Mouse (Mus musculus): ENCODE results near the gene Dgcr8. TPM values are rescaled to one million over a fixed set of nuclear protein-coding genes. Genes with fewer than 3 reads are reported as not detected.
"Not testable (repeated sequence)": the region's sequence is repeated elsewhere in the genome, so short reads cannot be mapped to it uniquely, and the experiment has no call there.

The Dgcr8 gene
- total RNA-seq (2021), result 10 to 100 TPM; 40.7 to 41.0 TPM

DNA sequence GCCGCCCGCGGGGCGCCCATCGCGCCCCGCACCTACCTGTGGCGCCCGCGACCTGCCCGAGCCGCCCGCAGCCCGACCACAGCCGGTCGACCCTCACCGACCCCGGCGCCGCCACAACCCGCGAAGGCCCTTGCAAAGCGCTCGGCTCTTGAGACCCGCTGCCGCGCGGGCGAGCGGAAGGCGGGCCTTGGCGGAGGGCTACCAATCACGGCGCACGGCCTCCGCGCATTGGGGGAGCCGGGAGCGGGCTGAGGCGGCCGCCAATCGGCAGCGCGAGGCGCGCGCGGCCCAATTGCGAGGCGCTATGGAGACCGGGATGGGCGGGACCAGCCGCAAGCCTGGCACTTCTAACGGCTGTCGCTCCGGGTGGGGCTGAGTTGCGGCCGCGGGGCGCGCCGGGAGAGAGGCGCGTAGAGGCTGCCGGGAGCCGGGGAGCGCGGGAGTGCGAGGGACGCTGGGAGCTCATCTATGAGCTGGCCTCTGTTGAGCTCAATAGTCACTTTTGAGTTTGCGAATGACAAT lies at the start of gene Dgcr8:
Gene Dgcr8 (minus strand): TSS at position 180 of the 522 bp plus-strand sequence.
- peak; percentile 99 for DNase-seq (ENCODE audit: low spot score in 2 of 2)
- intact Hi-C loops (cut with DNase I), result loop anchor here (10.0 kb wide), 1 partner anchor 326 kb away; no protein-coding TSS in a partner anchor

DNA sequence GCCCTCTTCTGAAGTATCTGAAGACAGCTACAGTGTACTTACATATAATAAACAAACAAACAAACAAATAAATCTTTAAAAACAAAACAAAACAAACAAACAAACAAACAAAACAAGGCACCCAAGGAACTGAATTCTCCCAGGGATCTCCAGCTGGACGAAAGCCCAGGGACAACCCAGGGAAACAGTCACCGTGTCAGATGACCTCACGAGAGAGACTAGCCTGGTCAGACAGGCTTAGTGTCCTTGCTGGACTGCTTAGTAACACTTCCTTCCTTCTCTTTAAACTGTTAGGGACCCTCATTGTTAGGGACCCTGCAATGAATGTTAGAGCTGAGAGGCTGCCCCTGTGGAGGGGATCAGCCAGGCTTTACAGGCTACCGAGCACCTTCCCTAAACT lies 48.2 kb upstream of the Dgcr8 start:
- intact Hi-C loops (cut with DNase I), result no loop called here
- no peak for DNase-seq (ENCODE audit: low spot score in 2 of 2)

DNA sequence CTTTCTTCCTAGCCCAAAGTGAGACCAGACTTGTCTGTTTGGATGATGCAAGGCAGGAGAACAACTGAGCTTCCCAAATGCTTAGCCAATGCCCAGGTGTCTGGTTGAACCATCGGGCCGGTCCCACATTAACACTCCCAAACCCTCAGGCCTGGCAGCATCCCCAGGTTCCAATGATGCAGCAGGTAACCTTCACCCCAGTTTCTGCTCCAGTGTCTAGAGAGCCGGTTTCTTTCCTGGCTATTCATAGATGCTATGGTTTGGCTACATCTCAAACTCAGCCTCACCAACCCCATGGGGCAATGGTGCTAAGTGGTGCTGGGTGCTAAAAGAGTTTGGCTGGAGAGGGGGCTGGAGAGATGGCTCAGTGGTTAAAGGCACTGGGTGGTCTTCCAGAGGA lies 46.9 kb upstream of the Dgcr8 start:
- DNase-seq (ENCODE audit: low spot score in 2 of 2), result no peak
- intact Hi-C loops (cut with DNase I), result no loop called here

DNA sequence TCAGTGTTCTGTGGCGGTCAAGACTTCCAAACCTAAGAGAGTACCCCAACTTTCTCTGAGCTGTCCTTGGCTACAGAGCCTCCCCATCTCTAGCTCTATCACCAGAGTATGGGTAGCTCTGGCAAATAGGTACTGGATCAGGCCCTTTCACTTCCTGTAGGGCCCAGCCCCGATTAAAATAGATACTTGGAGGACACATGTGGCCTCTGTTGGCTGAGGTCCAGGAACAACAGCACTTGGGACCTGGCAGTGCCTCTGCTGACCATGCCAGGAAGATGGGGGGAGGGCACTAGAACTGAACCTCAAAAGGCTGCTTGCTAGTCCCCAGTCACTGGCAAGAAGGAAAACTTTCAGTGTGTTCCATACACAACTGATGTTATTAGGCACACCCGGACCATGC lies 44.9 kb upstream of the Dgcr8 start:
- intact Hi-C loops (cut with DNase I), result no loop called here

DNA sequence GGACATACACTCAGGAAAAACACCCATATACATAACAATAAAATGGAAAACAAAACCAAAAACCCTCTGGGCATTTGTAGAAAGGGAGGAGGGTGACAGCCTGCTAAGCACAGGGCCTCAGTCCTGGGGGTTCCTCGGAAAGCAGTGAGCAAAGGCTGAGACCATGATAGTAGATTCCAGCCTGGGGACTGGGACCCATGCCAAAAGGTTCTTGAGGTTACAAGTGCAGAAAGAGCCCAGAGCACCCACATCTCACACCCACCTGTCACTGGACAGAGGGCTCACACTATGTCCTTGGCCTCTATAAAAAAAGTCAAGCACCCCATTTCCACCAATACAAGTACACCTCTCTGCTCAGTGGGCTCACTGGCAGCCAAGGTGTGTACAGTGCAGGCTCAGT lies 39.5 kb upstream of the Dgcr8 start:
- intact Hi-C loops (cut with DNase I), result no loop called here
- DNase-seq (ENCODE audit: low spot score in 2 of 2), result no peak

More for the DNA sequence above, 44.9 kb upstream of the Dgcr8 start:
- no peak for DNase-seq (ENCODE audit: low spot score in 2 of 2)

DNA sequence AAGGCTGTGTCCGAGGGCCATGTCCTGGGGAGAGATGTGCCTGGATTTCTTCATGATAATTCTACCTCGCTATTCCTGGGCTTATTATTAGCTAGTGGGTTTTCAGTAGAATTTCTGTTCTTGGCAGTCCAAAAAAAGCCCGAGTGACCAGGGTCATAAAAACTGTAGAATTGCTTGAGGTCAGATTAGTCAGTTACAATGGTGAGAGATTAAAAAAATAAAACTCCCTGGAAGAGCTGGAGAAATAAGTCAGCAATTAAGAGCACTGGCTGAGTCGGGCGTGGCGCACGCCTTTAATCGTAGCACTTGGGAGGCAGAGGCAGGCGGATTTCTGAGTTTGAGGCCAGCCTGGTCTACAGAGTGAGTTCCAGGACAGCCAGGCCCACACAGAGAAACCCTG lies 38.9 kb upstream of the Dgcr8 start:
- no peak for DNase-seq (ENCODE audit: low spot score in 2 of 2)
- intact Hi-C loops (cut with DNase I), result no loop called here

DNA sequence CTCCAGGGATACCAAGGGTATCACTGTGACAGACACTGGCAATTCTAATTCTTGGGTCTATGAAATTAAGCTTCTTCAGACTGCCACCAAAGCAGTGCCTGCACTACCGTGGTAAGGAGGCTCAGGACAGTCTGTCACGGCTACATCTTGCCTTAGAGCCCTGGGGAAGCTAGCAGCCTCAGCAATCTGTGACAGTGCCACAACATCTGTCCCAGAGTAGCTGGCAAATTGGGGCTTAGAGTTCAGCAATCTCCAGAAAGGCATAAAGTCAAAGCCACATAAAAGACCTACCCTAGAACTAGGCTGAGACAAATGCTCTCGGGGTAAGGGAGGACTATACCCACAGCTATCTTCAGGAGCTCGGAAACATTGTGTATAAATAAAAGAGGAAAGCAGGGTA lies 36.7 kb upstream of the Dgcr8 start:
- DNase-seq (ENCODE audit: low spot score in 2 of 2), result no peak
- intact Hi-C loops (cut with DNase I), result no loop called here

DNA sequence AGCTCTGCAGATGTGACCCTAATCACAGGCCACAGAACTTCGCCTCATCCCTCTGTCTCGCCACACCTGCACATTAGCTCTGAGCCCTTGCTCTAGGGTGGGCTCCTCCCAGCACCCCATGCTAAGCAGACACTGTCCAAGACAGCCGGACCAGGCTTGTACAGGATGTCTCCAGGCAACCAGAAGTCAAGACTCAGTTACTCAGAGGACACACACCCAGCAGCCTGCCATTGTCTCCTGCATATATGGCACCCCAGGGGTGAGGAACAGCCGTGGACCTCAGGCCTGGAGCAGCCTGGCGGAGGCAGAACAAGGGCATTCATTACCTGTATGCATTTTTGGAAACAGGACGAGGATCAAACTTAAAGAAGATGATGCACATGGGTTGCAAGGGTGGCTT lies 35.0 kb upstream of the Dgcr8 start:
- DNase-seq (ENCODE audit: low spot score in 2 of 2), result no peak
- intact Hi-C loops (cut with DNase I), result no loop called here

DNA sequence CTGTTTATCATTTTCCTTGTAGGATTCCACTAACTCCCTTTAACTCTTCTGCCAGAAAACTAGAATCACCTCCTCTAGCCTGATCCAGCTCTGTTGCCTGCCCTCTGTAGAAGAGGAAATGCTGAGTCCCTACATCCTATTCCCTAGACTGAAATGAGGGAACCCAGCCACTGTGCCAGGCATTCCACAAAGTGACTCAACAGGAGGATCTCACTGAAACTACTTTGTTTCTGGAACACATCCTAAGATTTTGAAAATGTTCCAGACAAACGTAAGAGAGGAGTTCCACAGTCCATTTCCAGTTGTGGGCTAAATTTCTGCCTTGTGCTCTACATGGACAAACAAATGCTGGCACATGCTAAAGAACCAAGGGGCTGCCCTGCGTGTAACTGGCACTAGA lies 34.4 kb upstream of the Dgcr8 start:
- intact Hi-C loops (cut with DNase I), result no loop called here
- no peak for DNase-seq (ENCODE audit: low spot score in 2 of 2)

DNA sequence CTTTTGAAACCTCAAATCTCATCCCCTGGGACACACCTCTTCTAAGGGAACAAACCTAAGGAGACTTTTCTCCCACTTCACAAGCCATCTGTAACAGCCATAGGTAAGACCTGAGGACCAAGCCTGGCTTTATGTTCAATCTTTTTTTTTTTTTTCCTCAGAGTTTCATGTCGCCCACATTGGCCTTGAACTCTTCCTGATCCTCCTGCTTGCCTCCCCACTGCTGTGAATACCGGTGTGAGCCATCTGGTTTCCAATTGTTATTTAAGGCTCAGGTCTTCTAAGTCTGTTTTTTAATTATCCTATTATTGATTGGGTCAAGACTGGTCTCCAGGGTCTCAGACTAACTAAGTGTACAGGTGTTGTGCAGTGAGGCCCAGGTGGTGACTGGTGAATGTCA lies 32.4 kb upstream of the Dgcr8 start:
- intact Hi-C loops (cut with DNase I), result no loop called here
- no peak for DNase-seq (ENCODE audit: low spot score in 2 of 2)

DNA sequence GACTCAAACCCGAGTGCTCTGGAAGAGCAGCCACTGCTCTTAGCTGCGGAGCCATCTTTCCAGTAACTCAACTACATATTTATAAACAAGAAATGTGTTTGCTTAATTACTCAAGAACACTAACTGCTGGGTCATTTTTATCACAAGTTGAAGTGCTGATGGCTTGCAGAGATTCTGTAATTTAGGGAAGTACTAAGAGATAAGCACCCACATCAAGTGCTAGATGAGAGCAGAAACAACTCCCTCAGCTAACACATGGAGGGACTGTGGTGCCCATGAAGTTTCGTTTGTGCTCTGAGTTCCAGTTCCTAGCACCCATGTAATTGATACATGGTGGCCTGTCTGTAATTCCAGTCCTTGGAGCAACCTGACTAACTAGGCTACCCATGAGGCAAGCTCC lies 29.9 kb upstream of the Dgcr8 start:
- intact Hi-C loops (cut with DNase I), result no loop called here

DNA sequence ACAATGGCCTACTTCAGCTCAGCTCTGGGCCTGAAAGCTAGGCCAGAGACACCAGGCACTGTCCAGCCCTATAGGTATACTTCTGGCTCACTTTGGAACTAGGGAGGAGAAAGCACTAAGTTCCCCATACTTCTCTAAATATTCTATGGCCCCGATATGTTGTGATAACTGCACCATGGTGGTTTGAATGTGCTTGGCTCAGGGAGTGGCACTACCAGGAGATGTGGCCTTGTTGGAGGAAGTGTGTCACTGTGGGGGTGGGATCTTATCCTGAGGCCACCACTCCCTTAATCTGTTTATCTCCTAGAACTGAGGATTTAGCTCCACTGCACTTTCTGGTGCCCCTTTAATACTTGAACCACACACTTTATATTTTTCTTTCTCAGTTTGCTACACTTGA lies 19.1 kb upstream of the Dgcr8 start:
- no peak for DNase-seq (ENCODE audit: low spot score in 2 of 2)
- intact Hi-C loops (cut with DNase I), result no loop called here

More for the DNA sequence above, 29.9 kb upstream of the Dgcr8 start:
- DNase-seq (ENCODE audit: low spot score in 2 of 2), result no peak

DNA sequence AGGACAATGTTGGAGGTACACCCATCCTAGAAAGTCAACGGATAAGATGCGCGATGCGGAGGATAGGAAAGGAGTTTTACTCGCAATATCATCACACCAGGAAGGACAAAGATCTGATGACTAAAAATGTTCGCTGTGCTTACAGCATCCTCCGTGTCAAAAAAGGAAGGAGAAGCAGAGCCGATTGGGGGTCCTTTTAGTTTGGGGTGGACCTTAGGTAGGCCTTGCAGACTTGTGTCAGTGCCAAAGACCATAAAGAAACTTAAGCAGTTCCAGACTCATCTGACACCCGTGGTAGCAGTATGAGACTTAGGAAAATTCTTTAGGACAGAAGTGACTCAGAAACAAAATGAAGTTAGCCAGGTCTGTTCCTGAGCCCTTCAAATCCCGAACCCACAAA lies 568 bp upstream of the Dgcr8 start:
- intact Hi-C loops (cut with DNase I), result loop anchor here (10.0 kb wide), 1 partner anchor 325 kb away; no protein-coding TSS in a partner anchor
- DNase-seq (ENCODE audit: low spot score in 2 of 2), result not testable (repeated sequence)

DNA sequence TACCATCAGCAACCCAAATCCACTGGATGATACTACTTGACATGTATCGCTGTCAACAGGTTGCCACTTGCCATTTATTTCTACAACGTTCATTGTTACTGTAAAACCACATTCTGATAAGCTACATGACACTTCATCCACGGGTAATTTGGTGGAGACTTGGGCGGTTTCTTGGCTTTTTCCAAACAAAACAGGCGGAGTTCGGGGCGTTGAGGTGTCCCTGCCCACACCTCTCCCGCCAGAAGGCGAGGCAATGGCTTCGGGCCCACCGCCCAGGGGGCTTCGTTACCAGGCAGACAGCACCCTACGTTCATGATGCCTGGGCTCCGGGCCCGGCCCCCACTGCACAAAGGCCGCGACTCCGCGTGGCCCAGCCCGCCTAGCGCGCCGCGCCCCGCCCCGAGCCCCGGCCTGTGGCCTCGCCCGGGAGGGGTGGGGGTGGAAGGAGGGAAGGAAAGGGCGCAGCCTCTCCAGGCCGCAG lies 425 bp downstream of the Dgcr8 start:
- intact Hi-C loops (cut with DNase I), result loop anchor here (10.0 kb wide), 1 partner anchor 326 kb away; no protein-coding TSS in a partner anchor
- no peak for DNase-seq (ENCODE audit: low spot score in 2 of 2)

DNA sequence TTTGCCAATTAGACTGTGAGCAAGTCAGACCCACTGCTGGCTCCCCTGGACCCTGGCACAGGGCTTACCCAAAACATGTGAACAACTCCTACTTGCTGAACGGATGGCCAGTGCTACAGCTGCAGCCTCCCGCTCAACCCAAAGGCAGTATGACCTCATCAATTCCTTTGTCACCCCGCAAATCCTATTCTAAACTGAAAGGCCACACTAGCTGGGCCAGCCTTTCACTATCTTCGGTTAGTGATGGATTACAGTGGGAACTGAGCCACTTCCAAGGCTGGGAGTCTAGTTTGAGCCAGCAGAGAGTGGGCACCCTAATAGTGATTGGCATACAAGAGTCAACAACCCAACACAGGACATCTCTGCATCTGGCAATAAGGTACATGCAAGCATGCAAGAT lies 880 bp downstream of the Dgcr8 start:
- intact Hi-C loops (cut with DNase I), result loop anchor here (10.0 kb wide), 1 partner anchor 327 kb away; no protein-coding TSS in a partner anchor

DNA sequence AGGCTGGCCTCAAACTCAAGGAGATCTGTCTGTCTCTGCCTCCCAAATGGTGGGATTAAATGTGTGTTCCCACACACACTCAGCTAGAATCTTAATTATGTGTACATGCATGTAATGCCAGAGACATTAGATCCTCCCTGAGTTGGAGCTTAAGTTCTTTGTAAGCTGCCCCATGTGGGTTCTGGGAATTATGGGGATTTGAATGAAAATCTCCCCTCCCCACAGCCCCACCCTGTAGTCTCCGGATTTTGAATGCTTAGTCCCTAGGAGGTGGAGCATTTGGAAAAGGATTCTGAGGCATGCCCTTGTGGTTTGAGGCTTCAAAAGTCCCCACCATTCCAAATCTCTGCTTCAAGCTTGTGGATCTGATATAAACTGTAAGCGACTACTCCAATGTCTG lies 13.9 kb downstream of the Dgcr8 start:
- DNase-seq (ENCODE audit: low spot score in 2 of 2), result no peak
- intact Hi-C loops (cut with DNase I), result no loop called here

More for the DNA sequence above, 880 bp downstream of the Dgcr8 start:
- no peak for DNase-seq (ENCODE audit: low spot score in 2 of 2)

DNA sequence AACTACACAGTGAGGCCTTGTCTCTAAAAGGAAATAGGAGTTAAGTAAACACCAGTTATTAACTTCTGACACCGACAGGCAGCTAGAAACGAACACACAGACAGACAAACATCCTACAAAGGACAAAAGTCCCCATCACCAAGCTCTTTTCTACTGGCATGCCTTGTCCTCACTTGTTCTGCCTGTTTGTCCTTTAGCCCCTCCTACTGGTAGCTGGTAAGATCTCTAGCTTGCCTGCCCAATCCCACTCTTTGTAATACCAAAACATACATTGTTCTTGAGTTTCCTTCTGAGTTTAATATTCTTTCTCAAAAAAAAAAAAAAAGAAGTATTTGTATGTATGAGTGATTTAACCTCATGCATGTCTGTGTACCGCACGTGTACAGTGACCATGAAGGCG lies 20.9 kb downstream of the Dgcr8 start:
- intact Hi-C loops (cut with DNase I), result no loop called here
- DNase-seq (ENCODE audit: low spot score in 2 of 2), result no peak

DNA sequence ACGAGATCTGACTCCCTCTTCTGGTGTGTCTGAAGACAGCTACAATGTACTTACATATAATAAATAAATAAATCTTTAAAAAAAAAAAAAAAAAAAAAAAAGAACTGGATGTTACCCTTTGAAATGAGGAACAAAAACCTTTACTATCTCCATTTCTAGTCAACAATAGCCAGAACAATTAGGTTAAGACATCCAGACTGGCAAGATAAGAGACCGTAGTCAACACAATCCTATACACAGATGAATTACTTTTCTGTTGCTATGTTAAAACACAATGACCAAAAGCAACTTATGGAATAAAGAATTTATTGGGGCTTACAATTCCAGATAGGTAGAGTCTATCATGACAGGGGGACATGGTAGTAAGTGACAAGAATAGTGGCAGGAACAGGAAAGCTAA lies 24.0 kb downstream of the Dgcr8 start:
- no peak for DNase-seq (ENCODE audit: low spot score in 2 of 2)
- intact Hi-C loops (cut with DNase I), result no loop called here

DNA sequence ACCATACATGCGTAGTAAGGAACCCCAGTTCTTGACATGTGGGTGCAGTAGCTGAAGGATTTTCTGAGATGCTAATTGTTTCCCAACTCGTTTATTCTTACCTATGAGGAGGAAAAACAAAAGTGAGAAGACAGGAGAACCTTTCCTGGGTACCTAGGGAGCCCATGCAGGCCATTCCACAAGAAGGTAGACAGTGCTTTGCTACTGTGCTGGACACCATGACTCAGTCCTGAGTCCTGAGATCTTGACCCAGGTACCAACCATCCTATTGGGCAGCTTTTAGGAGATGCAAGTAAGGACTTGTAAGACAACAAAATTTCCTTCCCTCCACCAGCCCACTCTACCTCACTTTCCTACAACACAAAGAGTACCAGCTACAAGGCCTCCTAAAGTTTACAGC lies 30.8 kb downstream of the Dgcr8 start, which contains the start of gene Gm49776:
Gene Gm49776 (minus strand): TSS at position 101 of the 400 bp plus-strand sequence.
- intact Hi-C loops (cut with DNase I), result no loop called here
- no peak for DNase-seq (ENCODE audit: low spot score in 2 of 2)

DNA sequence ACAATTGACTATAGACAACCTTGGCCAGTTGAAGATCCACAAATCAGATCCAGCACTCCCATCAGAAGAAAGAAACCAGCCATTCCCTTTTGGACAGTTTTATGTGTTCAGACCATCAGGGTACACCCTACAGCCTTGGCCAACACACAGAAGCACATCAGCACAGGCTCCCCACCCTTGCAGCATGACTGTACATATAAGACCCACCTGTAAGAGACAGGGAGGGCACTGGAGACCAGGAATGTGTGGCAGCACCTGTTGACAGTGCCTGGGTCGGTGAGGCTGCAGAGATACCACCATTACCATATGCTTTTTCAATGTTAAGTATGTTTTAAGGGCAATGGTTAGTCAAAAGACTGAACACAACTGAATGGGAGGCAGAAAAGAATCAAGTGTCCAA lies 35.2 kb downstream of the Dgcr8 start:
- intact Hi-C loops (cut with DNase I), result no loop called here
- DNase-seq (ENCODE audit: low spot score in 2 of 2), result no peak

DNA sequence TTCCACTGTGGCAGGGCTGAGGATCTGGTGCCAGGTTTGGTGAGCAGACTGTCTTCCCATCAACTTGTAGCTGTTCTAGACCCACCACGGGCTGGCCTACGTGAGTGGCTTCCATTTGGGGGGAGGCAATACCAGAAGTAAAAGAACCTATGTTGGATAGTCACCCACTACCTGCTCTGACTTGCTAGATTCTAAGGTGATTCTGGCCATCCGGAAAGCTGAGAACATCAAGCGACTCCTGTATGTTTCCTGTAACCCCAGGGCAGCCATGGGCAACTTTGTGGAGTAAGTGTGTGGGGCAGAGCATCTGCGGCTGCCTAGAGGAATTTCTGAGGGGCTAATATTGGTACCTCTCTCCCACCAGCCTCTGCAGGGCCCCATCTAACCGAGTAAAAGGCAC lies 36.3 kb downstream of the Dgcr8 start:
- intact Hi-C loops (cut with DNase I), result no loop called here
- no peak for DNase-seq (ENCODE audit: low spot score in 2 of 2)

All from left cerebral cortex, postnatal 25 days (tissue).